Mouse (Mus musculus) midbrain, embryonic 16.5 days (tissue): ENCODE measurements around the gene Wdr27. TPM values are rescaled to one million over a fixed set of nuclear protein-coding genes. Genes with fewer than 3 reads are reported as not detected.
"Not testable (repeated sequence)": the region's sequence is repeated elsewhere in the genome, so short reads cannot be mapped to it uniquely, and the experiment has no call there.

Experiments used
- ATAC-seq: fragments of 200-750 bp; cut with Nextera tagmentation; 2 replicates; pipeline ENCODE4 v1.8.0; 2017; ENCODE audit warnings: moderate TSS enrichment
- H3K27ac ChIP-seq: fragments of 300-500 bp; sonication (generic); 2 replicates; pipeline ENCODE4 v1.5.1; 2014; ENCODE audit warnings: mild to moderate bottlenecking, low read length, mixed read lengths
- H3K27me3 ChIP-seq: fragments of 300-500 bp; sonication (generic); 2 replicates; pipeline ENCODE4 v1.6.1; 2014; ENCODE audit warnings: low read depth, low read length, mixed read lengths; ENCODE audit not compliant: control insufficient read depth, insufficient read depth
- H3K36me3 ChIP-seq: fragments of 300-500 bp; sonication (generic); 2 replicates; pipeline ENCODE4 v1.6.1; 2014; ENCODE audit warnings: mild to moderate bottlenecking, low read length, moderate library complexity, mixed read lengths; ENCODE audit not compliant: control insufficient read depth, insufficient read depth
- H3K4me1 ChIP-seq: fragments of 300-500 bp; sonication (generic); 2 replicates; pipeline ENCODE4 v1.6.1; 2014; ENCODE audit warnings: mild to moderate bottlenecking, low read length, mixed read lengths; ENCODE audit not compliant: control insufficient read depth, insufficient read depth
- H3K4me2 ChIP-seq: fragments of 300-500 bp; sonication (generic); 2 replicates; pipeline ENCODE4 v1.6.1; 2014; ENCODE audit warnings: mild to moderate bottlenecking, low read length, mixed read lengths
- H3K4me3 ChIP-seq: fragments of 300-500 bp; sonication (generic); 2 replicates; pipeline ENCODE4 v1.5.1; 2014; ENCODE audit warnings: low read depth, mild to moderate bottlenecking, low read length, moderate library complexity, mixed read lengths
- H3K9ac ChIP-seq: fragments of 300-500 bp; sonication (generic); 2 replicates; pipeline ENCODE4 v1.6.1; 2014; ENCODE audit warnings: low read depth, low read length, mixed read lengths
- H3K9me3 ChIP-seq: fragments of 300-500 bp; sonication (generic); replicated peaks from 2 replicates; pipeline ENCODE4 v1.6.1; 2014; ENCODE audit warnings: mild to moderate bottlenecking, low read length, mixed read lengths; ENCODE audit not compliant: control insufficient read depth, poor library complexity, severe bottlenecking
- WGBS: fragments of 180-500 bp; shearing (Covaris S2); extraction: QIAGEN DNeasy Blood & Tissue Kit; methylation state at CpG from one replicate; pipeline ENCODE4 v1.1.7; 2014; 5-methylcytosine and 5-hydroxymethylcytosine counted together
- polyA plus RNA-seq: library from polyadenylated mRNA; unstranded; fragments of >200 nt; fragmentation: Nextera tagmentation; extraction: Ambion mirVana; gene quantifications from 2 replicates; pipeline ENCODE4 v1.2.1, GENCODE M21; 2015

Wdr27 gene
- polyA plus RNA-seq, 1 experiment from 2014 or later, result 8.8 TPM

GRCm38 (mm10) chr17:14935280-14935679, 7.7 kb downstream of the Wdr27 start:
- not testable (repeated sequence) for H3K4me3 ChIP-seq, H3K9ac ChIP-seq, H3K9me3 ChIP-seq, H3K4me2 ChIP-seq, ATAC-seq, H3K36me3 ChIP-seq, H3K27ac ChIP-seq, H3K4me1 ChIP-seq, H3K27me3 ChIP-seq
- WGBS, result 87% methylated on average over 12 of the region's 14 CpGs

- H3K4me3 ChIP-seq, result no peak overlapping the region
- no peak for ATAC-seq
- H3K27ac ChIP-seq, result no peak overlapping the region
- H3K27me3 ChIP-seq, result no peaks in the 10 kb centered on the region
- 86% methylated on average over 5 of the region's 5 CpGs for WGBS
- H3K4me1 ChIP-seq, result no peaks in the 10 kb centered on the region
- H3K9ac ChIP-seq, result no peak overlapping the region
- no peaks in the 10 kb centered on the region for H3K36me3 ChIP-seq
- no peak overlapping the region for H3K4me2 ChIP-seq
- no peaks in the 10 kb centered on the region for H3K9me3 ChIP-seq
Observed at GRCm38 (mm10) chr17:14931469-14931868, 11.5 kb downstream of the Wdr27 start.

GRCm38 (mm10) chr17:14930697-14931096, 12.3 kb downstream of the Wdr27 start:
- no peak overlapping the region for H3K4me3 ChIP-seq
- H3K27ac ChIP-seq, result no peak overlapping the region
- no peak overlapping the region for H3K4me2 ChIP-seq
- H3K9ac ChIP-seq, result no peak overlapping the region
- WGBS, result 85% methylated on average over 7 of the region's 7 CpGs
- no peak for ATAC-seq
- H3K9me3 ChIP-seq, result no peaks in the 10 kb centered on the region
- no peaks in the 10 kb centered on the region for H3K4me1 ChIP-seq
- H3K36me3 ChIP-seq, result no peaks in the 10 kb centered on the region
- no peaks in the 10 kb centered on the region for H3K27me3 ChIP-seq

- WGBS, result 72% methylated on average over 5 of the region's 5 CpGs
- Histone ChIP-seq H3K4me1 (no peaks in the 10 kb centered on the region), H3K36me3 (no peaks in the 10 kb centered on the region), H3K9me3 (no peaks in the 10 kb centered on the region), H3K4me3 (no peak overlapping the region), H3K27ac (no peak overlapping the region), H3K27me3 (no peaks in the 10 kb centered on the region), H3K9ac (no peak overlapping the region), H3K4me2 (no peak overlapping the region)
- ATAC-seq, result no peak
Observed at GRCm38 (mm10) chr17:14928631-14929030, 14.3 kb downstream of the Wdr27 start.

- ATAC-seq, result no peak
- Histone ChIP-seq H3K4me1 (no peaks in the 10 kb centered on the region), H3K4me2 (no peak overlapping the region), H3K9ac (no peak overlapping the region), H3K27ac (no peak overlapping the region), H3K9me3 (no peaks in the 10 kb centered on the region), H3K4me3 (no peak overlapping the region), H3K36me3 (no peaks in the 10 kb centered on the region), H3K27me3 (no peaks in the 10 kb centered on the region)
- WGBS, result 81% methylated on average over 8 of the region's 8 CpGs
Observed at GRCm38 (mm10) chr17:14927644-14928218, 15.2 kb downstream of the Wdr27 start.

GRCm38 (mm10) chr17:14921582-14921981, 21.4 kb downstream of the Wdr27 start:
- 77% methylated on average over 6 of the region's 6 CpGs for WGBS
- Histone ChIP-seq H3K27me3 (no peaks in the 10 kb centered on the region), H3K27ac (no peak overlapping the region), H3K4me3 (no peak overlapping the region), H3K4me2 (no peak overlapping the region), H3K9me3 (no peaks in the 10 kb centered on the region), H3K36me3 (no peaks in the 10 kb centered on the region), H3K4me1 (no peaks in the 10 kb centered on the region), H3K9ac (no peak overlapping the region)
- ATAC-seq, result no peak

- no peaks in the 10 kb centered on the region for H3K27me3 ChIP-seq
- H3K4me1 ChIP-seq, result no peaks in the 10 kb centered on the region
- H3K4me3 ChIP-seq, result no peak overlapping the region
- no peak overlapping the region for H3K9ac ChIP-seq
- no peaks in the 10 kb centered on the region for H3K36me3 ChIP-seq
- WGBS, result 91% methylated on average over 8 of the region's 8 CpGs
- no peaks in the 10 kb centered on the region for H3K9me3 ChIP-seq
- H3K27ac ChIP-seq, result no peak overlapping the region
- ATAC-seq, result no peak
- H3K4me2 ChIP-seq, result no peak overlapping the region
Observed at GRCm38 (mm10) chr17:14917866-14918265, 25.1 kb downstream of the Wdr27 start.

- Histone ChIP-seq H3K27me3 (no peaks in the 10 kb centered on the region), H3K9me3 (no peaks in the 10 kb centered on the region), H3K9ac (no peak overlapping the region), H3K4me1 (no peaks in the 10 kb centered on the region), H3K27ac (no peak overlapping the region), H3K36me3 (no peaks in the 10 kb centered on the region), H3K4me2 (no peak overlapping the region), H3K4me3 (no peak overlapping the region)
- ATAC-seq, result no peak
- 92% methylated on average over 4 of the region's 4 CpGs for WGBS
Observed at GRCm38 (mm10) chr17:14914401-14914800, 28.6 kb downstream of the Wdr27 start.

GRCm38 (mm10) chr17:14912981-14913380, 30.0 kb downstream of the Wdr27 start:
- H3K4me2 ChIP-seq, result no peak overlapping the region
- ATAC-seq, result no peak
- no peaks in the 10 kb centered on the region for H3K36me3 ChIP-seq
- 88% methylated on average over 8 of the region's 8 CpGs for WGBS
- H3K9me3 ChIP-seq, result no peaks in the 10 kb centered on the region
- H3K27ac ChIP-seq, result no peak overlapping the region
- H3K9ac ChIP-seq, result no peak overlapping the region
- H3K4me1 ChIP-seq, result no peaks in the 10 kb centered on the region
- H3K27me3 ChIP-seq, result no peaks in the 10 kb centered on the region
- H3K4me3 ChIP-seq, result no peak overlapping the region
